Mouse (Mus musculus) testis, adult 2 months (tissue): Measurements from ENCODE around the gene Ube2d3. TPM values are rescaled to one million over a fixed set of nuclear protein-coding genes. Genes with fewer than 3 reads are reported as not detected.
"Not testable (repeated sequence)": the region's sequence is repeated elsewhere in the genome, so short reads cannot be mapped to it uniquely, and the experiment has no call there.

Source experiments
- H3K27ac ChIP-seq: fragments of 200-500 bp; 2 replicates; pipeline ENCODE4 v1.5.1; 2012; ENCODE audit warnings: low read depth, low read length; ENCODE audit not compliant: control insufficient read depth, insufficient read depth
- H3K27me3 ChIP-seq: fragments of 200-500 bp; 2 replicates; pipeline ENCODE4 v1.6.1; 2012; ENCODE audit warnings: mild to moderate bottlenecking, low read length, moderate library complexity; ENCODE audit not compliant: control insufficient read depth, insufficient read depth
- H3K36me3 ChIP-seq: fragments of 200-500 bp; 2 replicates; pipeline ENCODE4 v1.6.1; 2012; ENCODE audit warnings: mild to moderate bottlenecking, low read length; ENCODE audit not compliant: control insufficient read depth, insufficient read depth
- H3K4me1 ChIP-seq: fragments of 200-500 bp; 2 replicates; pipeline ENCODE4 v1.6.1; 2012; ENCODE audit warnings: low read length; ENCODE audit not compliant: control insufficient read depth, insufficient read depth
- H3K4me3 ChIP-seq: fragments of 200-500 bp; 2 replicates; pipeline ENCODE4 v1.5.1; 2012; ENCODE audit warnings: low read depth, mild to moderate bottlenecking, low read length, moderate library complexity, mixed read lengths; ENCODE audit not compliant: control insufficient read depth
- CTCF ChIP-seq: fragments of 200-500 bp; IDR thresholded peaks from 2 replicates; pipeline ENCODE4 v1.5.1; 2012; ENCODE audit warnings: low read depth, mild to moderate bottlenecking, inconsistent platforms, low read length, moderate library complexity; ENCODE audit not compliant: control insufficient read depth, insufficient read depth, insufficient replicate concordance
- POLR2A ChIP-seq: fragments of 200-500 bp; IDR thresholded peaks from 2 replicates; pipeline ENCODE4 v1.6.1; 2012; ENCODE audit warnings: low read depth, mild to moderate bottlenecking, inconsistent platforms, low read length, moderate library complexity; ENCODE audit not compliant: control insufficient read depth
- polyA plus RNA-seq: library from polyadenylated mRNA; depleted of rRNA; stranded (reverse); fragments of >200 nt; gene quantifications from 2 replicates; pipeline ENCODE4 v1.2.3, GENCODE M21; 2012

The Ube2d3 gene
- polyA plus RNA-seq, 1 experiment = 621 TPM

DNA sequence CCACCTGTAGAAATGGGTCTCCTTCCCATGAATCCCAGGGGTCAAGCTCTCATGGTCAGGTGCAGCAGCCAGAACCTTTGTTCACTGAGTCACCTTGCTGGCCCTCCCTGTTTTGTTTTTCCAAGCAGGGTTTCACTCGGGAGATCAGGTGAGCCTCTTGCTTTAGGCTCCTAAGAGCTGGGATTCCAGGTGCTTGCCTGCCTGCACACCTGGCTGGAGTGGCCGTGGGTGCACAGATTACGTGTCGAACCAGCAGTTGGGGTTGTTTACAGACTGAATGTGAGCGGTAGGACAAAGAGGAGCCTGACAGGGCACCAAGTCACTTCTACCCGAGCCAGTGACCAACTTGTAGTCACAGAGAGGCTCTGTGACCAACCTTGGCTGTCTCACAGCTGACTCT lies 53.2 kb downstream of the Ube2d3 start:
- Histone ChIP-seq H3K4me1 (no peaks in the 10 kb centered on the region; the same call in 1 of the 2 replicates), H3K4me3 (no peak overlapping the region), H3K27me3 (no peaks in the 10 kb centered on the region), H3K27ac (no peak overlapping the region), H3K36me3 (no peaks in the 10 kb centered on the region)
- TF ChIP-seq CTCF (no peak), POLR2A (no peak)

DNA sequence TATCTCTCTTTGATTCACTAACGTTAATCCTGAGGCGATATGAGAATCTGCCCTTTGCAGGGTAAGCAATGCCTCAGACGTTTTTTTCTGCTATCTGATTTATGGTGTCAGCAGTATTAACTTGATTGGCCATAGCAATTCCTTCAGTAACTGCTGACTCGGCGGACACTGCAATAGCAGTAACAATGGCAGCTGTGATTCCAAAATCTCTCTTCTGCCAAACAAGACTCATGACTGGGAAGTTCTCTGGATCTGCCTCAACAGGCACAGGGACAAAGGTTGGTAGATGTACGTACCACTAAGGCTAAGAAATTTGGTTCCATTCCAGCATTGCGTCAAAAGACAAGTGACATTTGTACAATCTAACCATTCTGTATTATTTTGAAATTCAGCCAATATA lies 55.4 kb downstream of the Ube2d3 start:
- not testable (repeated sequence) for H3K27ac ChIP-seq, H3K36me3 ChIP-seq, H3K4me3 ChIP-seq, H3K27me3 ChIP-seq, H3K4me1 ChIP-seq

DNA sequence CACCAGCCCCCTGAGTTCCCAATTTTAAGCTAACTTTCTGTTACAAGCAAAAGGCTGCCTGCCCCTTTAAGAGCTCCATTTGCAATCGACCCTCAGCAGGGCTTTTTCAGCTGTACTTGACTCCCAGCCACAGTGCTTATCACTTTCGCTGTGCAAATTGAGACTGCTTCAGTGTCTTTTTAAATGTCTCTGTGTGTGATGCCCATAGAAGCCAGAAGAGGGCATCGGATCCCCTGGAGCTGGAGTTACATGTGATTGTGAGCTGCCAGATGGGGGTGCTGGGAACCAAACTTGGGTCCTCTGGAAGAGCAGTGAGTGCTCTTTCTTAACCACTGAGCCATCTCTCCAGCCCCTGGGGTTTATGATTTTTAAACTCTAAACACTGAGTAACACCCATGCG lies 60.0 kb downstream of the Ube2d3 start:
- H3K36me3 ChIP-seq, H3K4me1 ChIP-seq, H3K4me3 ChIP-seq, H3K27ac ChIP-seq, H3K27me3 ChIP-seq: not testable (repeated sequence)

GRCm38 (mm10) chr3:135498891-135499290 lies 60.9 kb downstream of the Ube2d3 start:
- Histone ChIP-seq H3K4me1 (no peaks in the 10 kb centered on the region), H3K27me3 (no peaks in the 10 kb centered on the region), H3K36me3 (no peaks in the 10 kb centered on the region), H3K4me3 (no peak overlapping the region), H3K27ac (no peak overlapping the region)
- TF ChIP-seq CTCF (no peak), POLR2A (no peak)

DNA sequence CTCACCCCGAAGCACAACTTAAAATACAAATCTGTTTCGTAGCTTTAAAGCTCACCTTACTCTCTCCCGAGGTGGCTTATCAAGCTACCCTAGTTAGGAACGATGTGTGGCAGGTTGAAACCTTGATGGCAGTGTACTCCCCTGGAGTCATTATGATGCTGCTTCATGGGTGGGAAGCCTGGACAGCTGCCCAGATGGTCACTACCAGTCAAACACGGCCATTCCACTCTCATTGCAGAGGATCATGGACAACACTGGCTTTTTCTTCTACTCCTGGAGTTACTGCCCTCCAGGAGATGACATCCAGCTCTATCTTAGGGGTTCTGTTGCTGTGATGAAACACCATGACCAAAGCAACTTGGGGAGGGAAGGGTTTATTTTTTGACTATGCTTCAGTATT lies 65.2 kb downstream of the Ube2d3 start:
- TF ChIP-seq POLR2A (no peak), CTCF (no peak)
- Histone ChIP-seq H3K27me3 (no peaks in the 10 kb centered on the region), H3K36me3 (no peaks in the 10 kb centered on the region), H3K4me3 (no peak overlapping the region), H3K4me1 (peaks cover 7% of the 10 kb centered on the region), H3K27ac (no peak overlapping the region)

DNA sequence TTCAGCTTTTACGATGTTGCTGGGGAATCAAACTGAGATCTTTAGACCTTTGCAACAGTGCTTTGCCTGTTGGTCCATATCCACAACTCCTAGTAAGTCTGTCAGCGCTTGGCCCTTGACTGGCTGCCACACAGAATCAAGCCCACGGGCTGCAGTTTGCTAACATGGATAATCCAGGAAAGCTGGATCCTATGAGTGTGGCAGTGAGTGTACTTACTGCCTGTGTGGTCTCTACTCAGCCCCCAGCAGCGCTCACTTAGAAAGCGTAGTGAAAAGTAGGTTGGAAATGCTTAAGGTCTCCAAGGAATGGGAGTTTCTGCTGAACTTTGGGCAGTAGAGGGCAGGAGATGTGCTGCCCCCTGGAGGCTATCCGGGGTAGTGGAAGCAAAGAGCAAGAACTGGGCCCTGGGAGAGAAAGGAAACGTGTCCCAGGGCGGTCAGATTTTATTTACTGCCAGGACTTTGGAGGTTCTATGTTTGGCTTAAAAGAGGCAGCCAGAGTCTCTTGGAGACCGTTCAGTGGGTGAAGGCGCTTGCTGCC lies 67.5 kb downstream of the Ube2d3 start:
- Histone ChIP-seq H3K27ac (no peak overlapping the region), H3K36me3 (no peaks in the 10 kb centered on the region), H3K4me3 (peak overlapping the region; percentile 80), H3K4me1 (peaks cover 7% of the 10 kb centered on the region), H3K27me3 (no peaks in the 10 kb centered on the region)
- peak; percentile 90 for TF ChIP-seq CTCF
- no peak for TF ChIP-seq POLR2A

DNA sequence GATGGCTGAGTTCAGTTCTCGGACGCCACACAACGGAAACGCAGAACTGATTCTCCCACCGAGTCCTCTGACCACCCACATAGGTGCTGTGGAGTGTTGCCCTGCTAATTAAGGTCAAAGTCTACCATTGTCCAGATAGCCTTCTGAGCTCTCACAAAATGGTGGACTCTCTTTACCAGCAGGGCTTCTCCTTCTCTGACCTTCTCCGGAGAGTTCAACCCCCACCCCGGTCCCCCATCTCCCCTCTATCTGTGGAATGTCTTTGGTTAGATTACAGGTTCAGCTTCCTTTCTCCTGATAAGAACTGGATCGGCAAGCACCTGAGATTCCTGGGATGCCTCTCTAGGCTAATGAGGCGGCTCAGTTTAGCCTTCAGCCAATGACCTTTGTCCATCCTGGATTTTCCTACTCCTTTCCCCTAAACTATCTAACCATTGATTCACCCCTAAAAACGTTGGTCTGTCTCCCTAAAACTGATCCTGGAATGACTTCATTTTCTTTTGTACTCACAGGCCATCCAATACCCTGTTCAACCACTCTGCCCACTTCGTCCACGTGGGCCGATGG lies 68.0 kb downstream of the Ube2d3 start:
- TF ChIP-seq CTCF (no peak), POLR2A (no peak)
- no peak overlapping the region for H3K27ac ChIP-seq
- H3K4me1 ChIP-seq = peaks cover 7% of the 10 kb centered on the region
- peak overlapping the region; percentile 80 for H3K4me3 ChIP-seq
- no peaks in the 10 kb centered on the region for H3K36me3 ChIP-seq
- H3K27me3 ChIP-seq = no peaks in the 10 kb centered on the region

DNA sequence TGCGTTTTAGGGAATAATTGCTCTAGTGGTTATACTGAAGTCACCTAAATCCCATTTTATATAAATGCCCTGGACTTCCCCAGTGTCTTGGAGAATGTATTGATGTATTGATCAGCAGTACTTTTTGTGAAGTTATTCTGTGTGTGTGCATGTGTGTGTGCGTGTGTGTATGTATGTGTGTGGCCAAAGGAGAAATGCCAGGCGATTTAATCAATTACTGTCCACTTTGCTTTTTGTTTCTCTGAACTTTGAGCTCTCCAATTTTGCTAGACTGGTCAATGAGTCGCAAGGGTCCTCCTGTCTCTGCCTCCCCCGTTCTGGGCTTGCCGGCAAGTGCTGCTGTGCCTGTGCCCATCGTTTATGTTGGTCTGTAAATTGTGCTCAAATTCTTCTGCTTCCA lies 69.6 kb downstream of the Ube2d3 start:
- Histone ChIP-seq H3K36me3 (no peaks in the 10 kb centered on the region), H3K4me3 (no peak overlapping the region), H3K27me3 (no peaks in the 10 kb centered on the region), H3K27ac (no peak overlapping the region), H3K4me1 (peaks cover 7% of the 10 kb centered on the region)
- TF ChIP-seq CTCF = no peak
- TF ChIP-seq POLR2A = no peak

DNA sequence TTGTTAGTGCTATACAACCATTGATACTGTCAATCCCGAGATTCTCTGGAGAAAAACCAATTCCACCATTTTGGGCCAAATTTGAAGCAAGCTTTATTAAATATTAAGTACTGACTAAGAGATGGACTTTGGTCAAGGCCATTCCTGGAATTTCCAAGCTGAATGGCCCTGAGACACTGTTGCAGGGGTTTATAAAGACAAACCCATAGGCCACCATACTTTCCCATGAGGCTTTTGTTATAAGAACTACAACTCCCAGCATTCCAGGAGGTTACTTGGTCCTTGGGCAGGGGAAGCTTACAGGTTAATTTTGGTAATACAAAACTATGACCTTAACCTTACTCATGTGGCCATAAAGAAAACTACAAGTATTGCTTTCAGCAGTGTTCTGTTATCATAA lies 70.2 kb downstream of the Ube2d3 start:
- no peak overlapping the region for H3K4me3 ChIP-seq
- H3K27ac ChIP-seq = no peak overlapping the region
- H3K27me3 ChIP-seq = no peaks in the 10 kb centered on the region
- peaks cover 7% of the 10 kb centered on the region for H3K4me1 ChIP-seq
- H3K36me3 ChIP-seq = no peaks in the 10 kb centered on the region
- TF ChIP-seq CTCF (no peak), POLR2A (no peak)
